Mouse (Mus musculus) brain, embryonic 14.5 days (tissue): ENCODE measurements around the gene Ermard. TPM values are rescaled to one million over a fixed set of nuclear protein-coding genes. Genes with fewer than 3 reads are reported as not detected.

ENCODE experiments used
- DNase-seq: peaks from one replicate; pipeline ENCODE4 v3.0.0-alpha.2; 2011; ENCODE audit warnings: low read depth
- CTCF ChIP-seq: fragments of 200-500 bp; IDR thresholded peaks from 2 replicates; pipeline ENCODE4 v1.5.1; 2012; ENCODE audit warnings: inconsistent platforms, mild to moderate bottlenecking, moderate library complexity, borderline replicate concordance; ENCODE audit not compliant: insufficient read depth, insufficient read length; ENCODE audit errors: extremely low read depth
- POLR2A ChIP-seq: fragments of 200-500 bp; IDR thresholded peaks from 2 replicates; pipeline ENCODE4 v1.6.1; 2012; ENCODE audit warnings: mild to moderate bottlenecking, inconsistent platforms, borderline replicate concordance; ENCODE audit not compliant: poor library complexity, insufficient read depth, insufficient read length, severe bottlenecking; ENCODE audit errors: extremely low read depth
- polyA plus RNA-seq: library from polyadenylated mRNA; depleted of rRNA; stranded (reverse); fragments of >200 nt; gene quantifications from 2 replicates; pipeline ENCODE4 v1.2.3, GENCODE M21; 2012

Ermard gene
- polyA plus RNA-seq, 1 experiment = 87.7 TPM

- no peak for DNase-seq
- TF ChIP-seq POLR2A (no peak), CTCF (no peak)
Observed at GRCm38 (mm10) chr17:15085006-15085405, 44.0 kb downstream of the Ermard start.

GRCm38 (mm10) chr17:15088166-15088565, 47.2 kb downstream of the Ermard start:
- no peak for DNase-seq
- TF ChIP-seq CTCF (no peak), POLR2A (no peak)

GRCm38 (mm10) chr17:15088591-15089001, 47.6 kb downstream of the Ermard start:
- TF ChIP-seq POLR2A = no peak
- TF ChIP-seq CTCF = no peak
- peak; percentile 93 for DNase-seq

GRCm38 (mm10) chr17:15091739-15092138, 50.7 kb downstream of the Ermard start:
- no peak for DNase-seq
- no peak for TF ChIP-seq CTCF

- DNase-seq = peak; percentile 50
- TF ChIP-seq POLR2A (no peak), CTCF (no peak)
Observed at GRCm38 (mm10) chr17:15093523-15093922, 52.5 kb downstream of the Ermard start.

GRCm38 (mm10) chr17:15096853-15097252, 55.8 kb downstream of the Ermard start:
- DNase-seq = no peak
- TF ChIP-seq CTCF = no peak
- no peak for TF ChIP-seq POLR2A

GRCm38 (mm10) chr17:15098677-15099076, 57.7 kb downstream of the Ermard start:
- DNase-seq = no peak
- TF ChIP-seq CTCF (no peak), POLR2A (no peak)

- TF ChIP-seq POLR2A (no peak), CTCF (no peak)
- no peak for DNase-seq
Observed at GRCm38 (mm10) chr17:15101355-15101754, 60.3 kb downstream of the Ermard start.

GRCm38 (mm10) chr17:15107143-15107649, 66.2 kb downstream of the Ermard start:
- DNase-seq = no peak
- TF ChIP-seq CTCF (no peak), POLR2A (no peak)

GRCm38 (mm10) chr17:15108473-15109441, 67.7 kb downstream of the Ermard start:
- TF ChIP-seq POLR2A (no peak), CTCF (no peak)
- peak; percentile 75 for DNase-seq

GRCm38 (mm10) chr17:15115550-15115949, 74.5 kb downstream of the Ermard start:
- no peak for TF ChIP-seq POLR2A
- TF ChIP-seq CTCF = no peak
- DNase-seq = no peak

GRCm38 (mm10) chr17:15120096-15120495, 79.1 kb downstream of the Ermard start:
- TF ChIP-seq CTCF = no peak
- TF ChIP-seq POLR2A = no peak
- DNase-seq = no peak

GRCm38 (mm10) chr17:15120569-15120968, 79.6 kb downstream of the Ermard start:
- no peak for DNase-seq
- TF ChIP-seq POLR2A (no peak), CTCF (no peak)
